Mouse (Mus musculus) lung, embryonic 16.5 days (tissue): ENCODE data around the gene Prox1. TPM values are rescaled to one million over a fixed set of nuclear protein-coding genes. Genes with fewer than 3 reads are reported as not detected.

Source experiments
- ATAC-seq: fragments of 200-750 bp; cut with Nextera tagmentation; 2 replicates; pipeline ENCODE4 v1.8.0; 2017; ENCODE audit warnings: low read depth, mild to moderate bottlenecking, moderate library complexity
- H3K27ac ChIP-seq: fragments of 300-500 bp; sonication (generic); 2 replicates; pipeline ENCODE4 v1.5.1; 2014; ENCODE audit warnings: mild to moderate bottlenecking, control low read depth, low read length
- H3K27me3 ChIP-seq: fragments of 300-500 bp; sonication (generic); 2 replicates; pipeline ENCODE4 v1.6.1; 2014; ENCODE audit warnings: low read depth, low read length, mixed read lengths; ENCODE audit not compliant: control insufficient read depth, insufficient read depth
- H3K36me3 ChIP-seq: fragments of 300-500 bp; sonication (generic); 2 replicates; pipeline ENCODE4 v1.6.1; 2014; ENCODE audit warnings: low read length; ENCODE audit not compliant: control insufficient read depth, insufficient read depth
- H3K4me1 ChIP-seq: fragments of 300-500 bp; sonication (generic); replicated peaks from 2 replicates; pipeline ENCODE4 v1.6.1; 2014; ENCODE audit warnings: low read length, mixed read lengths; ENCODE audit not compliant: control insufficient read depth, insufficient read depth
- H3K4me2 ChIP-seq: fragments of 300-500 bp; sonication (generic); 2 replicates; pipeline ENCODE4 v1.6.1; 2014; ENCODE audit warnings: low read depth, low read length, control low read depth
- H3K4me3 ChIP-seq: fragments of 300-500 bp; sonication (generic); 2 replicates; pipeline ENCODE4 v1.5.1; 2014; ENCODE audit warnings: mild to moderate bottlenecking, low read length, control low read depth
- H3K9ac ChIP-seq: fragments of 300-500 bp; sonication (generic); 2 replicates; pipeline ENCODE4 v1.6.1; 2014; ENCODE audit warnings: low read length, control low read depth
- H3K9me3 ChIP-seq: fragments of 300-500 bp; sonication (generic); 2 replicates; pipeline ENCODE4 v1.6.1; 2016; ENCODE audit warnings: low read length; ENCODE audit not compliant: control insufficient read depth
- WGBS: fragments of 180-500 bp; shearing (Covaris S2); extraction: QIAGEN DNeasy Blood & Tissue Kit; methylation state at CpG from one replicate; pipeline ENCODE4 v1.1.7; 2014; 5-methylcytosine and 5-hydroxymethylcytosine counted together
- polyA plus RNA-seq: library from polyadenylated mRNA; unstranded; fragments of >200 nt; fragmentation: Nextera tagmentation; extraction: Ambion mirVana; gene quantifications from 2 replicates; pipeline ENCODE4 v1.2.1, GENCODE M21; 2015

Prox1 gene
- polyA plus RNA-seq, 1 experiment from 2014 or later, result 1.8 TPM

DNA sequence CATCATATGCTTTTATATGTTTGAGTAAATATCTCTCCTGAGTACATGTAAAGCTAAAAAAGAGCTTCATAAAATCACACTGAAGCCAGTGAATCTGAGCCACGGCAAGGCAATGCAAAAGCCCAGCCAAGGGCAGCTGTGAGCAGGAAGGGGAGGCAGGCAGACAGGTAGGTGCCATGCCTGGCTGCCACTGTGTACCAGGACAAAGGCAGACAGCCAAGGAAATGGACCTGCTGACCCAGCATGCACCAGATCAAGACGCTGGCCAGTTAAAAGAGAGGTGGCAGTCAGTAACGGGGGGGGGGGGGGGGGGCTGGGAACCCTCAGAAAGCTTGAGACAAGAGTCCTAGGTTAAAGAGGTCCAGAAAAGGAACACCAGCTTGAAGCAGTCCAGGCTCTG is 6.4 kb upstream of the Prox1 start:
- Histone ChIP-seq H3K36me3 (no peaks in the 10 kb centered on the region), H3K4me2 (no peak overlapping the region), H3K4me3 (no peak overlapping the region), H3K27ac (no peak overlapping the region), H3K9ac (no peak overlapping the region), H3K9me3 (no peaks in the 10 kb centered on the region), H3K4me1 (peaks cover 14% of the 10 kb centered on the region), H3K27me3 (peaks cover 42% of the 10 kb centered on the region)
- ATAC-seq, result no peak
- 40% methylated on average over 3 of the region's 3 CpGs for WGBS

DNA sequence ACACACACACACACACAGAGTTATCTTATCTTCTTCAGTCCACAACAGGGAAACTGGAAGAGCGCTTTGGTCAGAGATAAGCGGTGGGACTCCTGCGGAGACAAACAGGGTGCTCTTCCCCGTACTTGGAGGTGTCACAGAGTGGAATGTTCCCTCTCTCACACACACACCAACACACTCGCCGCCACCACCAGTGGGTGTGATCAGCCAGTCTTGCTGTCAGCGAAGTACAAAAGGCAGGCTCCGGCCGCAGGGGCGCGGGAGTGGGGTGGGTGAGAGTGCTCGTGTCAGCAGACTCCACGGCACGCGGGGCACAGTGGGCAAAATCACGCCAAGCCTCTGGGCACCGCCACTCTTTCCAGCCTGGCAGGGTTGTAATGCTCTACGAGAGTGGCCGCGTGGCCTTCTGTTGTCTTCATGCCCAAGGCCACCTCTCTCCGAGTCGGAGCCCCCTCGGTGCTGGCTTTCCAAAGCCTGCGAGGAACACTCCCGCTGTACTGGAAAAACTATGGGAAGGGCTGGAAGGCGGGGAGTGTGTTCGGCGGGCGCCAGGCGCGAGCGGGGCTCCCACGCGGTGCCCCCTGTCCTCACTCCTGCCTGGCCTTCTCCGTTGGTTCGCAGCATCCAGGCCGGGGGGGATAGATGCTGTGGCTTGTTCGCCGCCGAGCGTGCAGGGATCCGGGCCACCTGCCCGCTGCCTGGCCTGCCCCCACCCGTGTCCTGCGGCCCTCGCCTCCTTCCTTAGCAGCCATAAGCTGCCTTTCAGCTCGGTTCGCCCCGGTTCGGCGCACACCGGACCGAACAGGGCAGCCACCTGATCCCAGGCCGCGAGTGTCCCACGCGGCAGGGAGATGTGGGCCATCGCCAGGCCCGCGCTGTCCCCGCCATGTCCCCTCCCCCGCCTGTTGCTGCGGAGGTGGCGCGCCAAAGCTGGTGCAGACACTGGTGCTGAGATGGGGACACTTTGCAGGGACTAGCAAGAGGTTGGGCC is 4.5 kb upstream of the Prox1 start:
- no peak for ATAC-seq

DNA sequence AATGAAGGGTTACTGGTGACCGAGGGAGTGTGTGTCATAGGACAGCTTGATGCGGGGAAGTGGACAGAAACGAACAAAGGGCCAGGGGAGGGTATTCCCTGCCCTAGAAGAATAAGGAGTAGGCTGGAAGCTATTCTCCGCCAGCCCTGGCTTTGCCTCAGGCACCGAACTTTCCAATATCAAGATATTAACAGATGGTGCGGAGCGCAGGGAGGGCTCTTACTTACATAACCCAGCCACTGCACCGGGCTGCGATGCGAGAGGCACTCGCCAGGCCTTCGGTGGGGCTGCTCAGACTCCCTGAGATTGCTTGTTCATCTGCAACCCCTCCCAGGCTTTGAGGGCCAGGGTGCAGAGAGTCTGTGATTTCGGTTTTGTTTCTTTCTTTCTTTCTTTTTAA is 3.7 kb upstream of the Prox1 start:
- Histone ChIP-seq H3K27ac (no peak overlapping the region), H3K36me3 (no peaks in the 10 kb centered on the region), H3K9me3 (no peaks in the 10 kb centered on the region), H3K27me3 (peaks cover 62% of the 10 kb centered on the region), H3K4me3 (peak overlapping the region; percentile 8; the same call in 1 of the 2 replicates), H3K9ac (no peak overlapping the region), H3K4me1 (peaks cover 27% of the 10 kb centered on the region), H3K4me2 (peak overlapping the region; percentile 51; the same call in 1 of the 2 replicates)
- ATAC-seq, result no peak
- WGBS, result 1% methylated on average over 13 of the region's 13 CpGs

More for the DNA sequence above, 4.5 kb upstream of the Prox1 start:
- Histone ChIP-seq H3K4me2 (peak overlapping the region; percentile 51), H3K9me3 (no peaks in the 10 kb centered on the region), H3K36me3 (no peaks in the 10 kb centered on the region), H3K9ac (0 out of 2 replicates have a peak overlapping the region, but pooled peaks have one; percentile 14), H3K27ac (no peak overlapping the region), H3K4me3 (peak overlapping the region; percentile 39), H3K4me1 (peaks cover 20% of the 10 kb centered on the region), H3K27me3 (peaks cover 56% of the 10 kb centered on the region)
- WGBS, result 1% methylated on average over 64 of the region's 65 CpGs

DNA sequence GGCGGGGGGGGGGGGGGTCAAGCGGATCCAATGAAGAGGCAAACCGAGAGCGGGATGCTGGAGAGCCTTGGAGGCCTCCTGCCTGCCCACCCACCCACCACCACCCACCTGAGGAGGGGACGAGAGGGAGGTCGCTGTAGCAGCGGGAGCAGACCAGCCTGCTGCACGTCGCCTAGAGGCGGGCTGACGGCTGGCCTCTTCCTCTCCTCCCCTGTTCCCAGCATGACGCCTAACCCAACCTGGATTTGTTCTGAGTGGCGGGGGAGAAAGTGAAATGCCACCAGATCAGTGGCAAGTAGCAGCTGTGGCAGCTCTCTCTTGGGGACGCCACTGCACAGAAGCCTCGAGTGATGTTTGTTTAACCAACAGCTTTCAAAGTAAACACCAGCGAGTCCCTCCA is 3.1 kb upstream of the Prox1 start:
- Histone ChIP-seq H3K27me3 (peaks cover 67% of the 10 kb centered on the region), H3K4me1 (peaks cover 32% of the 10 kb centered on the region), H3K4me3 (no peak overlapping the region), H3K27ac (no peak overlapping the region), H3K9me3 (no peaks in the 10 kb centered on the region), H3K9ac (no peak overlapping the region), H3K4me2 (no peak overlapping the region), H3K36me3 (no peaks in the 10 kb centered on the region)
- under 1% methylated on average over 16 of the region's 16 CpGs for WGBS
- ATAC-seq, result no peak

DNA sequence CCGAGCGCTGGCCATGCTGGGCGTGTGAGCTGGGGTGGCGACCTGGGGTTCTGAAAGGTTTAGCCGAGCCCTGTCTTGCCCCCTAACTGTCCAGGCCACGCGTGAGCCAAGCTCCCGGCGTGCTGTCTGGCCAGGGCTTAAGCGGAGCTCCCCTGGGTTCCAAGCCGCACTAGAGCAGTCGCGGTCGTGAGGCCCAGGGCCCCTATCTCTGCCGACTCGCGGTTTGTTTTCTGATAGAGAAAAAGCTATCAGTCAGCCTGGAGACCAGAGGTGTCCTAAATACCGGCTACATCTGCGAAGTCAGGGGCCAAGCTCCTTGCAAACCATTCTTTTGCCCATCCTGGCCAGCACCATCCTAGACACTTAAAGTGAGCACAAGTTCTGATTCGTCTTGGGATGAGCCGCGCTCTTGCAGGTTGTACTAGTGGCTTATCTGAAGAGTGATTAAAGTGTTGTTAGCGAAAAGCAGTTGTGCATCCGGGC is 2.5 kb upstream of the Prox1 start:
- Histone ChIP-seq H3K9ac (no peak overlapping the region), H3K27me3 (peaks cover 72% of the 10 kb centered on the region), H3K9me3 (no peaks in the 10 kb centered on the region), H3K27ac (no peak overlapping the region), H3K4me3 (no peak overlapping the region; the same call in 1 of the 2 replicates), H3K36me3 (no peaks in the 10 kb centered on the region), H3K4me2 (no peak overlapping the region), H3K4me1 (peaks cover 32% of the 10 kb centered on the region)
- ATAC-seq, result no peak
- WGBS, result 2% methylated on average over 24 of the region's 24 CpGs

DNA sequence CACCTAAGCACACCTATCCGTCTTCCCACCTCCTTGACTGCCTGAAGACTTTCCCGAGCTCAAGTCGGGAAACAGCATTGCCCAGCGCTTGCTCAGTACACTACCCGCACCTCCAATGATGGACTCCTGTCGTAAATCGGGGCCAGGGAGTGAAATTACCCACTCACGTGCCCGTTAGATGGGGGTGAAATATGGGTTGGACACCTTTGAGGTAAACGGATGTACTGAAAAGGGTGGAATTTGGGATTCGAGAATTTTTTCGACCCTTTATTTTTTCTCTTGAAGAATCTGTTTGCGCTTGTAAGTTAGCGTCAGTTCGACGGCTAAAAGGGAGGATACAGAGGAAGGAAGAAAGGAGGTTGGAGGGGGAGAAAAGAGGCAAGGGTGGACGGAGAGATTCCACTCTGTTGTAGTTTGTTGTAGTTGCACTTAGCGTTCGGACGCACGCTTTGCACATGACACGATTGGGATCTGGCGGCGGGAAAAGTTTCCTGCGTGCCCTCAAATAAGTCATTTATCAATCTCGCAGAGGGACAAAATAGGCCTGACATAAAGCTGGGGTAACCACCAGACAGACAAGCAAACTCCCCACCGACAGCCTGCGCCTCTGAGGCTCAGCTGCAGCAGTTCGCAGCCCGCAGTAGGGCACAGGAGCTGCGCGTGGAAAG is 1.9 kb upstream of the Prox1 start:
- no peak overlapping the region for H3K9ac ChIP-seq
- 2% methylated on average over 32 of the region's 32 CpGs for WGBS
- H3K27me3 ChIP-seq, result peaks cover 70% of the 10 kb centered on the region
- H3K9me3 ChIP-seq, result no peaks in the 10 kb centered on the region
- H3K27ac ChIP-seq, result no peak overlapping the region
- no peak overlapping the region; the same call in 1 of the 2 replicates for H3K4me3 ChIP-seq
- no peaks in the 10 kb centered on the region for H3K36me3 ChIP-seq
- ATAC-seq, result no peak
- peaks cover 32% of the 10 kb centered on the region for H3K4me1 ChIP-seq
- H3K4me2 ChIP-seq, result no peak overlapping the region

DNA sequence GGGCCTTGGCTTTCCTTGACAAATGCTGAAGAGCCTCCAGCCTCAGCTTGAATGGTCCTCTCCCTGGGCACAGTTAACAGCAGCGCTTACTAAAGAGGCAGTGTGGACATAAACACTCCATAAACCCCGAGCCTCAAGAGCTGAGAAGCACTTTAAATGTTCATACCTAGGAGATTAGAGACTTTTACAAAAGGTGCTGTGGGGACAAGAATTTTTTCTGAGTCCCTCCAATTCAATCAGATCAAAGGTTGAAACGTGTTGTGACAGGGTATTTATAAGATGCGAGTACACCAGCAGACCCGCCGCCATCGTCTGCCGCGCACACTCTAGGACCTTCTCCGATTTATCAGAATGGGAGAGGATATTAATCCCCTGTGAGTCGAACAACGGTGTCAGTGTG is 1.2 kb upstream of the Prox1 start:
- Histone ChIP-seq H3K4me3 (no peak overlapping the region), H3K4me1 (peaks cover 32% of the 10 kb centered on the region), H3K9ac (no peak overlapping the region), H3K36me3 (no peaks in the 10 kb centered on the region), H3K27me3 (peaks cover 72% of the 10 kb centered on the region), H3K9me3 (no peaks in the 10 kb centered on the region), H3K27ac (no peak overlapping the region), H3K4me2 (no peak overlapping the region)
- ATAC-seq, result no peak
- WGBS, result under 1% methylated on average over 12 of the region's 12 CpGs

DNA sequence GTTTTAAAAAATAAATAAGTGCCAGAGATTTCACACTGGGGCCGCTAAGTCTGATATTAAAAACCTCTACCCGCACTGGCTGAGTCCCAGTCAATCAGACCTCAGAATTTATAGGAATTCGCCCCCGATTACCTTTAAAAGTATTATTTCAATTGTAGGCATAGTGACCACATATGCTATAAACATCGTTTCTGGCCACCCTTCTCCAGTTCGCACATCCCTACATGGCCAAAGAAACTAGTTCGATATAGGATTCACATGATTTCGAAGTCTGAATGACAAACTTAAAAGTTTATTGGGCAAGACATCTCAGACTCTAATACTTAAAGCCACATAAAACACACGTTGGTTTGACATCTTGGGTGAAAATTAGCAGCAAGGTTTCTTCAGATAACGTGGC is 827 bp upstream of the Prox1 start:
- H3K27ac ChIP-seq, result no peak overlapping the region
- H3K27me3 ChIP-seq, result peaks cover 70% of the 10 kb centered on the region
- H3K9ac ChIP-seq, result no peak overlapping the region
- WGBS, result 6% methylated on average over 10 of the region's 10 CpGs
- peak overlapping the region; percentile 94 for H3K4me2 ChIP-seq
- H3K4me3 ChIP-seq, result peak overlapping the region; percentile 65; the same call in 1 of the 2 replicates
- no peaks in the 10 kb centered on the region for H3K9me3 ChIP-seq
- peaks cover 32% of the 10 kb centered on the region for H3K4me1 ChIP-seq
- no peak for ATAC-seq
- H3K36me3 ChIP-seq, result no peaks in the 10 kb centered on the region

DNA sequence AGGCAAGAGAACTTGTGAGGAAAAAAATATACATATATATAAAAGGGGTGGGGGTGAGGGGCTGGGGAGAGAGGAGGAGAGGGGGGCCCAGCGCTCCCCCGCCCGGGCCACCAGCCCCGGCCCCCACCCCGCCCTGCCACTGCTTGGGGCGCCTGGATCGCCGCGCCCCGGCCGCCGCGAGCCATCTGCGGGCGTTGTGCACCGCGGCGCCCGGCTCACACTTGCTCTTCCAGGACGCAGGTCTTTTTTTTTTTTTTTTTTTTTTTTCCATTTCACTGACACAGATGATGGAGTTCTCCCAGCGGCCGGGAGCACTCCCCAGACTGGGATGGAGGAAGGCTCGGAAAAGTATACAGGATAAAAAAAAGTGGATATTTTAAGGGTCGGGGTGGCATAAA is 304 bp upstream of the Prox1 start:
- peaks cover 65% of the 10 kb centered on the region for H3K27me3 ChIP-seq
- peak overlapping the region; percentile 94 for H3K4me2 ChIP-seq
- H3K36me3 ChIP-seq, result no peaks in the 10 kb centered on the region
- WGBS, result 0% methylated on average over 16 of the region's 24 CpGs
- H3K4me3 ChIP-seq, result peak overlapping the region; percentile 65
- H3K4me1 ChIP-seq, result peaks cover 32% of the 10 kb centered on the region
- peak overlapping the region; percentile 51; the same call in 1 of the 2 replicates for H3K9ac ChIP-seq
- peak; percentile 46 for ATAC-seq
- no peak overlapping the region for H3K27ac ChIP-seq
- no peaks in the 10 kb centered on the region for H3K9me3 ChIP-seq
